Mouse (Mus musculus) intestine, embryonic 14.5 days (tissue): ENCODE measurements around the gene Nfib. TPM values are rescaled to one million over a fixed set of nuclear protein-coding genes. Genes with fewer than 3 reads are reported as not detected.
A peak's percentile ranks its signal among the peaks of the same experiment; 100 is the strongest.

Experiments
- ATAC-seq: fragments of 200-750 bp; cut with Nextera tagmentation; replicated peaks from 2 replicates; pipeline ENCODE4 v1.8.0; 2017; ENCODE audit warnings: low read depth, moderate number of reproducible peaks, moderate TSS enrichment, moderate library complexity; ENCODE audit not compliant: low FRiP score, low TSS enrichment
- DNase-seq: peaks from one replicate; pipeline ENCODE4 v3.0.0-alpha.2; 2018; ENCODE audit warnings: low spot score
- H3K27ac ChIP-seq: fragments of 300-500 bp; sonication (generic); 2 replicates; pipeline ENCODE4 v1.5.1; 2014; ENCODE audit warnings: low read depth, mild to moderate bottlenecking, control low read depth
- H3K27me3 ChIP-seq: fragments of 300-500 bp; sonication (generic); replicated peaks from 2 replicates; pipeline ENCODE4 v1.6.1; 2014; ENCODE audit warnings: low read length, control low read depth; ENCODE audit not compliant: control insufficient read depth, insufficient read depth
- H3K36me3 ChIP-seq: fragments of 300-500 bp; sonication (generic); 2 replicates; pipeline ENCODE4 v1.6.1; 2014; ENCODE audit warnings: low read length, control low read depth; ENCODE audit not compliant: control insufficient read depth, insufficient read depth
- H3K4me1 ChIP-seq: fragments of 300-500 bp; sonication (generic); replicated peaks from 2 replicates; pipeline ENCODE4 v1.6.1; 2014; ENCODE audit warnings: low read length, control low read depth, mixed read lengths; ENCODE audit not compliant: control insufficient read depth, insufficient read depth
- H3K4me2 ChIP-seq: fragments of 300-500 bp; sonication (generic); 2 replicates; pipeline ENCODE4 v1.6.1; 2014; ENCODE audit warnings: low read length
- H3K4me3 ChIP-seq: fragments of 300-500 bp; sonication (generic); 2 replicates; pipeline ENCODE4 v1.5.1; 2014; ENCODE audit warnings: low read depth, low read length, control low read depth, mixed read lengths
- H3K9ac ChIP-seq: fragments of 300-500 bp; sonication (generic); 2 replicates; pipeline ENCODE4 v1.6.1; 2014; ENCODE audit warnings: mild to moderate bottlenecking, low read length
- H3K9me3 ChIP-seq: fragments of 300-500 bp; sonication (generic); 2 replicates; pipeline ENCODE4 v1.6.1; 2016; ENCODE audit warnings: low read length, control low read depth; ENCODE audit not compliant: control insufficient read depth
- WGBS: fragments of 180-500 bp; shearing (Covaris S2); extraction: QIAGEN DNeasy Blood & Tissue Kit; methylation state at CpG from one replicate; pipeline ENCODE4 v1.1.7; 2014; 5-methylcytosine and 5-hydroxymethylcytosine counted together
- polyA plus RNA-seq: library from polyadenylated mRNA; unstranded; fragments of >200 nt; fragmentation: Nextera tagmentation; extraction: Ambion mirVana; gene quantifications from 2 replicates; pipeline ENCODE4 v1.2.1, GENCODE M21; 2014

Gene Nfib
- polyA plus RNA-seq, 1 experiment from 2014 or later, result 61.7 TPM

DNA sequence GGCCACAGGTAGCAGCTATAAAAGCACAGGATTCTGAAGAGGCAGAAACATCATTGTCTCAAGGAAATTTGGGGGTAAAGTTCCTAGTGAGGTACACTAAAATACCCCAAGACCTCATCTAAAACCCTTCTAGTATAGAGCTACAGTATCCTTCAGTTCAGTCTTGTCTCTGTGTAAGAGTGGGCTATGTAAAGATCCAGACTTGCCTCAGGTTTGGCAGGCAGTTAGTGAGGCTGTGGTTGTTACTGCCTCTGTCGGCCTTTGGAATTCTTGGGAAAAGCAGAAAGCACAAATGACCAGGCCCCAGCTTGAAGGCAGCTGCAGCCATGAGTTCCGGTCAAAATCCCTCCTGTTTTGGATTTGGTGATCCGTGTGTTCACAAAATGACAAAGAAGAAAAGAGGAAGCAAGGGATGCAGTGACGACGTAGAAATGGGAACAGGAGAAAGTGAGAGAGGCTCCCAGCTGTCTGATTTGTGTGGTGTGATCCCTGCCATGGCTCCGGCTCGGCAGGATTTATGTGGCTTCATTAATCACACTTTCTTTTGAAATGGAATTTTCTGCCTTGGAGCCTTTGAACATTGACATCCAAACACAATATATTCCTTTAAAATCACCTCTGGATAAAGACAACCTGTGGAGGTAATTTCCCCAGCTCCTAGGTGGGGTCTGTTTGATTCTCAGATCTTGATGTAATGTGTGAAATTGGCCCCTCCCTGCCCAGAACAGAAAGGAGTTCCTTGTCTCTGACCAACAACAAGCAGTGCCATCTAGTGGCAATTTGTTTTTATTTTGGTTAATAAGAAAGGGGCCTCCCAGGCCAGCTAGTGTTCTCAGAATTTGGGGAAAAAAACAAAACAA lies 91.7 kb downstream of the Nfib start:
- Histone ChIP-seq H3K36me3 (no peaks in the 10 kb centered on the region), H3K4me1 (peaks cover 12% of the 10 kb centered on the region), H3K27ac (no peak overlapping the region), H3K9ac (no peak overlapping the region), H3K4me3 (no peak overlapping the region), H3K4me2 (peak overlapping the region; percentile 23; the same call in 1 of the 2 replicates), H3K9me3 (no peaks in the 10 kb centered on the region), H3K27me3 (no peaks in the 10 kb centered on the region)
- DNase-seq (peak; percentile 60), ATAC-seq (no peak)
- 29% methylated on average over 7 of the region's 7 CpGs for WGBS

DNA sequence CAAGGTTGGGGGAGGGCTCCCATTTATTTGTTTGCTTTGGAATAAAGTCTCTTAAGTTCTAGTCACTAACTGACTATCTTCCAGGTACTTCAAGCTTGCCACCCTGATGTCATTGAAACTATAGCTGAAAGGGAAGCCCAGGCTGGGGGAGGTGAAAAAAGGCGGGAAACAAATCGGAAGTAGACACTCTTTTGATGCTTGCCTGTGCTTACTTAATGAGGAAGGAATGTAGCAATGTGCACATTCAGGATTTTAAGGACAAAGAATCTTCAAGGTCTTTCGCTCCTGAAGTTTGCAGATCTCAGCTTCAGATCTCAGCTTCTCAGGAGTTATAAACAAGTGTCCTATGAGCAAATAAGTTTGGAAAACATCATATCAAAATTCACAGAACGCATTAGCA lies 95.9 kb downstream of the Nfib start:
- Histone ChIP-seq H3K36me3 (no peaks in the 10 kb centered on the region), H3K27me3 (no peaks in the 10 kb centered on the region), H3K27ac (no peak overlapping the region), H3K4me2 (no peak overlapping the region), H3K4me3 (no peak overlapping the region), H3K9me3 (no peaks in the 10 kb centered on the region), H3K4me1 (peaks cover 16% of the 10 kb centered on the region), H3K9ac (no peak overlapping the region)
- 71% methylated on average over 4 of the region's 4 CpGs for WGBS
- DNase-seq (no peak), ATAC-seq (no peak)

DNA sequence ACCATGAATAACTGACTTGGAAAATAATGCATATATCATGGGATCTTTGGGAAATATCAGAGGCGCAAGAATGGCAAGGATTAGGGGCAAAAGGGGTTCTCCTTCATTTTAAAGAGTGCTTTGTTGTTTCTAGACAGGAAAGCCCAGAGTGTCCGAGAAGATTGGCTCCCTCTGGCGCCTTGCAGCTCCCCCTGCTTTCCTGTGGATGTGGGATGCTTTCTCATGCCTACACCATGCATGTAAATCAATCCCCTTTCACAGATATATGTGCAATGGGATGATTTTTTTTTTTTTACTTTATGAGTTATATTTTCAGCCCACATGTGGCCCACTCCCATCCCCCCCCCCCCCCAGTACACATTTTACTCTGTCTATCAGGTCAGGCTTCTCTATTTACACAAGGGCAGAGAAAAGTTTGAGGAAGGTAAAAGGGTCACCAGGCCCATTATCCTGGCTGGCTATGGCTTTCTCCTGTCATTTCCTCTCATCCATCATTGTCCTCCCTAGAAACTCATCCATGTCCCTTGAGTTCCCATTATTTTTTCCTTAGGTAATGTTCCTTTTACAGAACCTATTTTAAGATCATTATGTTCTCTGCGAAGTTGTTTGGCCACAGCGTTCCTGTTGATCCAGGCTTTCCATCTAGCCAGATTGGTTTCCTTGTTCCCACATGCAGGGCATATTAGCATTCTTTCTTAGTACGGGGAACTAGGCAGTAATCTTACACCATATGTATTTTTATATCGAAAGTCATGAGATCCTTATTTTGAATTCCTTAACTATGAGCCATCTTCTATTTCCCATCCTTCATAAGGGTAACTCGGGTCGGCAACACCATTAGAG lies 96.6 kb downstream of the Nfib start:
- peaks cover 19% of the 10 kb centered on the region for H3K4me1 ChIP-seq
- 65% methylated on average over 9 of the region's 9 CpGs for WGBS
- ATAC-seq (no peak), DNase-seq (no peak)
- no peak overlapping the region for H3K27ac ChIP-seq
- no peaks in the 10 kb centered on the region for H3K9me3 ChIP-seq
- no peak overlapping the region for H3K4me2 ChIP-seq
- no peaks in the 10 kb centered on the region for H3K27me3 ChIP-seq
- no peaks in the 10 kb centered on the region for H3K36me3 ChIP-seq
- H3K4me3 ChIP-seq, result no peak overlapping the region
- H3K9ac ChIP-seq, result no peak overlapping the region

DNA sequence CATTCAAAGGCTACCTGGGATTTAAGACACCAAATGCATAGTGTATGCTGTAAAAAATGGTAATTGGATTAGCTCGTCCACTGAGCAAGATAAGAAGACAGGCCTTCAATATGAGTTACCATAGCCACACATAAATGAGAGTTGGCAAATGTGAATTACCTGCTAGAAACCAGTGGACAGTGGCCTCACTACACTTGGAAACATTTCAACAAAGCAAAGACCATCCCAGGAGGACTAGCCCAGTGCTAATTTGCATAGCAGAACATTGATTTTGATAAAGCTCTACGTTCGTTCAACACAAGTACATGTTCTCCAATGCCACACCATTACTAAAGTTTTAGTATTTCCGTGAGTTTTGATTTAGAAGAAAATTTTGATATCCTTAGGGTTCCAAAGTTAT lies 98.3 kb downstream of the Nfib start:
- WGBS, result 88% methylated on average over 4 of the region's 4 CpGs
- ATAC-seq, result no peak
- Histone ChIP-seq H3K4me3 (no peak overlapping the region), H3K36me3 (no peaks in the 10 kb centered on the region), H3K9ac (no peak overlapping the region), H3K4me2 (no peak overlapping the region), H3K27me3 (no peaks in the 10 kb centered on the region), H3K9me3 (no peaks in the 10 kb centered on the region), H3K4me1 (peaks cover 13% of the 10 kb centered on the region), H3K27ac (no peak overlapping the region)
- DNase-seq, result no peak

DNA sequence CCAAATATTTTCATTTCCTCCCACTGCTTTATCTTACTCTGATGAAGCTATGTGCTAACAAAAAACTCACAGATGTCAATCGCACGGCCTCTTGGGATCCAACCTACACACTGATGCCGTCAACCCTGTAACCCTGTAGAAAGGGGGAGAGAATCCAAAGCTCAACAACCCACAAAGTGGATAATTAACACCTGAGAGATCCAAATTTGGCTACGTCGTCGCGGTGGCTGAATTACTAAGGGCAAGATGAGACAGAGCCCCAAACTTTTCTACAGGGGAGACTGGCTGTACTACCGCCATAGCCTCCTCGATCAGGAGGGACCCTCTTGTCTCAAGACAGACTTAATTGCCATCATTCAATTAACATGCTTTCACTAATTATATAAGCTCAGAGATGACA lies 99.2 kb downstream of the Nfib start:
- Histone ChIP-seq H3K9me3 (no peaks in the 10 kb centered on the region), H3K27me3 (no peaks in the 10 kb centered on the region), H3K36me3 (no peaks in the 10 kb centered on the region), H3K4me3 (no peak overlapping the region), H3K27ac (no peak overlapping the region), H3K4me1 (peaks cover 13% of the 10 kb centered on the region), H3K4me2 (no peak overlapping the region), H3K9ac (no peak overlapping the region)
- ATAC-seq (no peak), DNase-seq (no peak)
- WGBS, result 90% methylated on average over 9 of the region's 9 CpGs

DNA sequence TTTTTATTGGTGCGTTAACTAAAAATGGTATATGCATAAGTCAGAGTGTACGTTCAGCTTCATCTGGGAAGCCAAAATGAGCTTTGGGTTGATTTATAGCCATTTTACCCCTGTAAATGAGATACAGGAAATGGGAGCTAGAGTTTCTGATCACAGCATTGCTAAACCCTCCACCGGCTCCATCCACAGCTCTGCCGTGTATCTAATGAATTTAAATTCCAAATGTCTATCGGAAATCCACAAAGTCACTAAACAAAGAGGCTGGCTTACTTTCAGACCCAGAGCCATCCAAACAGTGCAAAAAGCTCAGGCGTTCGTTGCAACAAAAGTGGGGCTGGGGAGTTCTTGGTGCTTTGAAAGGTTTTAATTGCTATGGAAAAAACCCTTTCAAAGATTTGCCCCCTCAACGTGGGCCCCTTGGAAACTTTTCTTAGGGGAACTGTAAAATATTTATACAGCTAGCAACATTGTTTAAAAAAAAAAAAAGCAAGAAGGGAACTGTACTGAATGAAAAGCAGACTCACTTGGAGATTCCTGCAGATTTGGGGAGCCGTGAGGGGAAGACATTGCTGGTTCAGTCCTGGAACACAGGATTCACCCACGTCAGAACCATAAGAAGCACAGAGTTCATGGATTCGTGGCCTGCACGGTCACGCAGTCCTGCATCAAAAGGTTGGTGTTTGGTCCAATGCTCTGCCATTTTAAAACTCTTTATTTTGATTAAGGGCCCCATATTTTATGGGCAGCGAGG lies 100.3 kb downstream of the Nfib start:
- Histone ChIP-seq H3K27me3 (no peaks in the 10 kb centered on the region), H3K4me3 (no peak overlapping the region), H3K4me1 (peaks cover 13% of the 10 kb centered on the region), H3K36me3 (no peaks in the 10 kb centered on the region), H3K4me2 (peak overlapping the region; percentile 33), H3K9ac (no peak overlapping the region), H3K27ac (peak overlapping the region; percentile 84), H3K9me3 (no peaks in the 10 kb centered on the region)
- 36% methylated on average over 14 of the region's 14 CpGs for WGBS
- ATAC-seq (no peak), DNase-seq (no peak)

DNA sequence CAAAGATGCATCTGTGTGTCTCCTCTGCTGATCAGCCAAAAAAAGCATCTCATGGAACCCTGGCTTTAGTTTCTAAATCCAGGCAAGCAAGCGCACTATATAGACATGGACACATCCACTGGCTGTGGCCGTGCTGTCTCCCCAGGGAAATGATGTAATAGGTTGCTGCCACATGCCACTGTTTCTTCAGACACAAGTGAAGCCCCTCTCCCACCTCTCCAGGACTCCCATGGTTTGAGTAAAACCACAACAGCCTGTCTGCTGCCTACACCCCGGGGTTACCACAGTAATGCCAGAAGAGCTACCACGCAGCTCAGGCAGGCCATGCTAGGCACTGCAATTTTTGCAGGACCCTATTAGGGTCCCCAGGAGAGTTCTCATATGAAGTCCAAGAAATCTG lies 101.0 kb downstream of the Nfib start:
- no peaks in the 10 kb centered on the region for H3K36me3 ChIP-seq
- peak overlapping the region; percentile 33 for H3K4me2 ChIP-seq
- no peak overlapping the region for H3K4me3 ChIP-seq
- ATAC-seq (no peak), DNase-seq (no peak)
- H3K9me3 ChIP-seq, result no peaks in the 10 kb centered on the region
- H3K27ac ChIP-seq, result peak overlapping the region; percentile 84
- peaks cover 13% of the 10 kb centered on the region for H3K4me1 ChIP-seq
- WGBS, result 52% methylated on average over 4 of the region's 4 CpGs
- H3K27me3 ChIP-seq, result no peaks in the 10 kb centered on the region
- no peak overlapping the region for H3K9ac ChIP-seq

DNA sequence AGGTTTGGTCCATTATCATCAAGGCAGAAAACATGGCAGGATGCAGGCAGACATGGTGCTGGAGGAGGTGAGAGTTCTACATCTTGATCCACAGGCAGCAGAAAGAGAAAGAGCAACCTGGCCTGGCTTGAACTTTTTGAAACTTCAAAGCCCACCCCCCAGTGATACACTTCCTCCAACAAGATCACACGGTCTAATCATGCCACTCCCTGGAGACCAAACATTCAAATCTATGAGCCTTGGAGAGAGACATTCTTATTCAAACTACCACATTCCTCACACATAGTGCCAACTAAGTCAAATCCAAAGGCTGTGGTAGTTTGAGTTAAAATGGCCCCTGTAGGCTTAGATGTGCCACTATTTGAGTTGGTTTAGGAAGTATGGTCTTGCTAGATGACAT lies 104.9 kb downstream of the Nfib start:
- Histone ChIP-seq H3K4me2 (no peak overlapping the region), H3K27me3 (no peaks in the 10 kb centered on the region), H3K36me3 (no peaks in the 10 kb centered on the region), H3K27ac (no peak overlapping the region), H3K9me3 (no peaks in the 10 kb centered on the region), H3K4me1 (peaks cover 12% of the 10 kb centered on the region), H3K9ac (no peak overlapping the region), H3K4me3 (no peak overlapping the region)
- 70% methylated on average over 1 of the region's 1 CpGs for WGBS
- no peak for DNase-seq
- no peak for ATAC-seq
